Mouse (Mus musculus) hindbrain, postnatal 0 days (tissue): ENCODE results near the gene Slc52a3. TPM values are rescaled to one million over a fixed set of nuclear protein-coding genes. Genes with fewer than 3 reads are reported as not detected.

Experiments used
- ATAC-seq: fragments of 200-750 bp; cut with Nextera tagmentation; 2 replicates; pipeline ENCODE4 v1.8.0; 2017; ENCODE audit warnings: mild to moderate bottlenecking, moderate TSS enrichment, moderate library complexity
- DNase-seq: peaks from one replicate; pipeline ENCODE4 v3.0.0-alpha.2; 2015; ENCODE audit warnings: low spot score
- H3K27ac ChIP-seq: fragments of 300-500 bp; sonication (generic); 2 replicates; pipeline ENCODE4 v1.5.1; 2014; ENCODE audit warnings: mild to moderate bottlenecking
- H3K27me3 ChIP-seq: fragments of 300-500 bp; sonication (generic); 2 replicates; pipeline ENCODE4 v1.6.1; 2014; ENCODE audit warnings: low read length, mixed read lengths; ENCODE audit not compliant: insufficient read depth
- H3K36me3 ChIP-seq: fragments of 300-500 bp; sonication (generic); 2 replicates; pipeline ENCODE4 v1.6.1; 2014; ENCODE audit warnings: low read length, mixed read lengths; ENCODE audit not compliant: insufficient read depth
- H3K4me1 ChIP-seq: fragments of 300-500 bp; sonication (generic); 2 replicates; pipeline ENCODE4 v1.6.1; 2014; ENCODE audit warnings: antibody characterized with exemption, low read length, mixed read lengths; ENCODE audit not compliant: insufficient read depth
- H3K4me2 ChIP-seq: fragments of 300-500 bp; sonication (generic); 2 replicates; pipeline ENCODE4 v1.6.1; 2014; ENCODE audit warnings: low read depth, mild to moderate bottlenecking, low read length, moderate library complexity, mixed read lengths
- H3K4me3 ChIP-seq: fragments of 300-500 bp; sonication (generic); 2 replicates; pipeline ENCODE4 v1.5.1; 2014; ENCODE audit warnings: low read length
- H3K9ac ChIP-seq: fragments of 300-500 bp; sonication (generic); replicated peaks from 2 replicates; pipeline ENCODE4 v1.6.1; 2014; ENCODE audit warnings: mild to moderate bottlenecking, low read length, moderate library complexity, mixed read lengths
- H3K9me3 ChIP-seq: fragments of 300-500 bp; sonication (generic); 2 replicates; pipeline ENCODE4 v1.6.1; 2016; ENCODE audit warnings: low read length, mixed read lengths
- CTCF ChIP-seq: IDR thresholded peaks from 2 replicates; pipeline ENCODE4 v1.5.1; 2016; ENCODE audit warnings: antibody characterized with exemption, control low read depth, low read depth
- WGBS: fragments of 180-500 bp; shearing (Covaris S2); extraction: QIAGEN DNeasy Blood & Tissue Kit; methylation state at CpG from one replicate; pipeline ENCODE4 v1.1.7; 2014; 5-methylcytosine and 5-hydroxymethylcytosine counted together
- polyA plus RNA-seq: library from polyadenylated mRNA; unstranded; fragments of >200 nt; fragmentation: Nextera tagmentation; extraction: Ambion mirVana; gene quantifications from 2 replicates; pipeline ENCODE4 v1.2.1, GENCODE M21; 2015
- total RNA-seq: library from RNA; depleted of rRNA; stranded (reverse); fragments of >200 nt; gene quantifications from 2 replicates; pipeline ENCODE4 v1.2.3, GENCODE M21; 2014

Gene Slc52a3
- total and polyA plus RNA-seq, 2 experiments from 2014 or later, result 2.7 TPM

GRCm38 (mm10) chr2:151997776-151998504 lies 1.6 kb downstream of the Slc52a3 start:
- Histone ChIP-seq H3K27ac (no peak overlapping the region), H3K4me1 (no peaks in the 10 kb centered on the region), H3K4me3 (no peak overlapping the region), H3K4me2 (no peak overlapping the region), H3K9ac (no peak overlapping the region), H3K36me3 (no peaks in the 10 kb centered on the region), H3K9me3 (no peaks in the 10 kb centered on the region), H3K27me3 (peaks cover 8% of the 10 kb centered on the region; the same call in 1 of the 2 replicates)
- 54% methylated on average over 8 of the region's 8 CpGs for WGBS
- no peak for TF ChIP-seq CTCF
- no peak for DNase-seq
- no peak for ATAC-seq

GRCm38 (mm10) chr2:151998505-151998899 lies 2.2 kb downstream of the Slc52a3 start:
- H3K27ac ChIP-seq, result no peak overlapping the region
- no peaks in the 10 kb centered on the region for H3K9me3 ChIP-seq
- no peak overlapping the region for H3K4me3 ChIP-seq
- H3K4me1 ChIP-seq, result no peaks in the 10 kb centered on the region
- peaks cover 8% of the 10 kb centered on the region; the same call in 1 of the 2 replicates for H3K27me3 ChIP-seq
- DNase-seq, result no peak
- no peaks in the 10 kb centered on the region for H3K36me3 ChIP-seq
- ATAC-seq, result no peak
- H3K9ac ChIP-seq, result no peak overlapping the region
- 65% methylated on average over 9 of the region's 9 CpGs for WGBS
- no peak overlapping the region for H3K4me2 ChIP-seq
- no peak for TF ChIP-seq CTCF

GRCm38 (mm10) chr2:151998932-151999331 lies 2.6 kb downstream of the Slc52a3 start:
- H3K27me3 ChIP-seq, result peaks cover 8% of the 10 kb centered on the region; the same call in 1 of the 2 replicates
- WGBS, result 79% methylated on average over 4 of the region's 4 CpGs
- H3K4me1 ChIP-seq, result no peaks in the 10 kb centered on the region
- H3K4me2 ChIP-seq, result no peak overlapping the region
- ATAC-seq, result no peak
- no peak for TF ChIP-seq CTCF
- no peak overlapping the region for H3K9ac ChIP-seq
- no peak for DNase-seq
- H3K9me3 ChIP-seq, result no peaks in the 10 kb centered on the region
- no peak overlapping the region for H3K4me3 ChIP-seq
- H3K36me3 ChIP-seq, result no peaks in the 10 kb centered on the region
- no peak overlapping the region for H3K27ac ChIP-seq

- no peak overlapping the region for H3K9ac ChIP-seq
- no peaks in the 10 kb centered on the region for H3K4me1 ChIP-seq
- H3K27ac ChIP-seq, result no peak overlapping the region
- H3K4me3 ChIP-seq, result no peak overlapping the region
- ATAC-seq, result no peak
- H3K9me3 ChIP-seq, result no peaks in the 10 kb centered on the region
- H3K27me3 ChIP-seq, result peaks cover 8% of the 10 kb centered on the region; the same call in 1 of the 2 replicates
- no peak for DNase-seq
- TF ChIP-seq CTCF, result no peak
- no peaks in the 10 kb centered on the region for H3K36me3 ChIP-seq
- WGBS, result 15% methylated on average over 20 of the region's 20 CpGs
- 0 out of 2 replicates have a peak overlapping the region, but pooled peaks have one; percentile 7 for H3K4me2 ChIP-seq
Measured at GRCm38 (mm10) chr2:151999669-152000290, 3.5 kb downstream of the Slc52a3 start.

- Histone ChIP-seq H3K27ac (no peak overlapping the region), H3K4me1 (no peaks in the 10 kb centered on the region), H3K9ac (no peak overlapping the region), H3K27me3 (peaks cover 8% of the 10 kb centered on the region; the same call in 1 of the 2 replicates), H3K4me2 (no peak overlapping the region), H3K4me3 (no peak overlapping the region), H3K9me3 (no peaks in the 10 kb centered on the region), H3K36me3 (no peaks in the 10 kb centered on the region)
- 54% methylated on average over 3 of the region's 3 CpGs for WGBS
- DNase-seq (no peak), ATAC-seq (no peak)
- TF ChIP-seq CTCF, result no peak
Measured at GRCm38 (mm10) chr2:152000291-152000679, 4.0 kb downstream of the Slc52a3 start.

- peaks cover 8% of the 10 kb centered on the region; the same call in 1 of the 2 replicates for H3K27me3 ChIP-seq
- no peak for DNase-seq
- no peak overlapping the region for H3K27ac ChIP-seq
Measured at GRCm38 (mm10) chr2:152000735-152001134, 4.4 kb downstream of the Slc52a3 start.

GRCm38 (mm10) chr2:152002529-152002928 lies 6.2 kb downstream of the Slc52a3 start:
- Histone ChIP-seq H3K27me3 (no peaks in the 10 kb centered on the region), H3K27ac (no peak overlapping the region), H3K9ac (no peak overlapping the region), H3K4me3 (no peak overlapping the region), H3K9me3 (no peaks in the 10 kb centered on the region), H3K36me3 (no peaks in the 10 kb centered on the region), H3K4me1 (no peaks in the 10 kb centered on the region), H3K4me2 (no peak overlapping the region)
- DNase-seq, result no peak
- ATAC-seq, result no peak
- 81% methylated on average over 6 of the region's 6 CpGs for WGBS
- no peak for TF ChIP-seq CTCF

More at GRCm38 (mm10) chr2:152000735-152001134, 4.4 kb downstream of the Slc52a3 start:
- TF ChIP-seq CTCF, result no peak
- Histone ChIP-seq H3K9me3 (no peaks in the 10 kb centered on the region), H3K9ac (no peak overlapping the region), H3K4me1 (no peaks in the 10 kb centered on the region), H3K4me3 (no peak overlapping the region), H3K36me3 (no peaks in the 10 kb centered on the region), H3K4me2 (no peak overlapping the region)
- whole genome bisulfite sequencing, result 46% methylated on average over 6 of the region's 6 CpGs
- peak; percentile 32; the same call in 1 of the 2 replicates for ATAC-seq
